Mouse (Mus musculus): ENCODE results near the gene Slain2. TPM values are rescaled to one million over a fixed set of nuclear protein-coding genes. Genes with fewer than 3 reads are reported as not detected.

Slain2 gene
- polyA plus RNA-seq, 1 experiment from 2014 or later = 25.1 TPM

- TF ChIP-seq CTCF (IDR thresholded peaks at IDR 0.05; ENCODE audit: low read depth) = no peak
- Histone ChIP-seq H3K27ac (ENCODE audit: low read depth) (no peak overlapping the region), H3K4me2 (no peak overlapping the region), H3K9me3 (ENCODE audit: low read depth, low read length) (no peaks in the 10 kb centered on the region), H3K9ac (no peak overlapping the region), H3K4me3 (ENCODE audit: low read depth, low read length) (no peak overlapping the region), H3K36me3 (ENCODE audit: insufficient read depth) (no peaks in the 10 kb centered on the region), H3K4me1 (ENCODE audit: insufficient read depth) (peaks cover 4% of the 10 kb centered on the region), H3K27me3 (ENCODE audit: insufficient read depth, low read length) (no peaks in the 10 kb centered on the region)
- no peak for DNase-seq
- no peak for ATAC-seq (ENCODE audit: insufficient read depth)
- WGBS = 61% methylated on average over 4 of the region's 4 CpGs
These were observed 4.7 kb upstream of the Slain2 start for GRCm38 (mm10) chr5:72909363-72909762.

- TF ChIP-seq CTCF (IDR thresholded peaks at IDR 0.05; ENCODE audit: low read depth) = no peak
- WGBS = 80% methylated on average over 1 of the region's 1 CpGs
- peaks cover 4% of the 10 kb centered on the region for H3K4me1 ChIP-seq (ENCODE audit: insufficient read depth)
- no peak overlapping the region for H3K9ac ChIP-seq
- H3K9me3 ChIP-seq (ENCODE audit: low read depth, low read length) = no peaks in the 10 kb centered on the region
- ATAC-seq (ENCODE audit: insufficient read depth) = no peak
- no peak overlapping the region for H3K27ac ChIP-seq (ENCODE audit: low read depth)
- H3K4me2 ChIP-seq = no peak overlapping the region
- no peaks in the 10 kb centered on the region for H3K27me3 ChIP-seq (ENCODE audit: insufficient read depth, low read length)
- no peaks in the 10 kb centered on the region for H3K36me3 ChIP-seq (ENCODE audit: insufficient read depth)
- H3K4me3 ChIP-seq (ENCODE audit: low read depth, low read length) = no peak overlapping the region
- DNase-seq = no peak
These were observed 3.7 kb upstream of the Slain2 start for GRCm38 (mm10) chr5:72910373-72910772.

- no peaks in the 10 kb centered on the region for H3K27me3 ChIP-seq (ENCODE audit: insufficient read depth, low read length)
- ATAC-seq (ENCODE audit: insufficient read depth) (no peak), DNase-seq (no peak)
- no peak overlapping the region for H3K9ac ChIP-seq
- no peak overlapping the region for H3K4me2 ChIP-seq
- peaks cover 12% of the 10 kb centered on the region for H3K4me1 ChIP-seq (ENCODE audit: insufficient read depth)
- no peaks in the 10 kb centered on the region for H3K9me3 ChIP-seq (ENCODE audit: low read depth, low read length)
- TF ChIP-seq CTCF (IDR thresholded peaks at IDR 0.05; ENCODE audit: low read depth) = no peak
- no peak overlapping the region for H3K4me3 ChIP-seq (ENCODE audit: low read depth, low read length)
- H3K27ac ChIP-seq (ENCODE audit: low read depth) = no peak overlapping the region
- 86% methylated on average over 3 of the region's 3 CpGs for WGBS
- H3K36me3 ChIP-seq (ENCODE audit: insufficient read depth) = no peaks in the 10 kb centered on the region
These were observed 2.8 kb upstream of the Slain2 start for GRCm38 (mm10) chr5:72911284-72911683.

GRCm38 (mm10) chr5:72914633-72915561, 793 bp downstream of the Slain2 start:
- Histone ChIP-seq H3K9me3 (ENCODE audit: low read depth, low read length) (no peaks in the 10 kb centered on the region), H3K4me1 (ENCODE audit: insufficient read depth) (peaks cover 20% of the 10 kb centered on the region), H3K27ac (ENCODE audit: low read depth) (peak overlapping the region; percentile 99), H3K9ac (peak overlapping the region; percentile 99), H3K4me2 (peak overlapping the region; percentile 82), H3K36me3 (ENCODE audit: insufficient read depth) (no peaks in the 10 kb centered on the region), H3K27me3 (ENCODE audit: insufficient read depth, low read length) (no peaks in the 10 kb centered on the region), H3K4me3 (ENCODE audit: low read depth, low read length) (peak overlapping the region; percentile 97)
- no peak for TF ChIP-seq CTCF (IDR thresholded peaks at IDR 0.05; ENCODE audit: low read depth)
- WGBS = under 1% methylated on average over 64 of the region's 66 CpGs
- DNase-seq (peak; percentile 61), ATAC-seq (ENCODE audit: insufficient read depth) (peak; percentile 48)

GRCm38 (mm10) chr5:72916048-72916447, 1.9 kb downstream of the Slain2 start:
- WGBS = 15% methylated on average over 4 of the region's 4 CpGs
- H3K4me2 ChIP-seq = peak overlapping the region; percentile 82
- no peak for TF ChIP-seq CTCF (IDR thresholded peaks at IDR 0.05; ENCODE audit: low read depth)
- DNase-seq = peak; percentile 27
- peaks cover 20% of the 10 kb centered on the region for H3K4me1 ChIP-seq (ENCODE audit: insufficient read depth)
- H3K4me3 ChIP-seq (ENCODE audit: low read depth, low read length) = peak overlapping the region; percentile 97
- no peaks in the 10 kb centered on the region for H3K9me3 ChIP-seq (ENCODE audit: low read depth, low read length)
- no peak for ATAC-seq (ENCODE audit: insufficient read depth)
- no peaks in the 10 kb centered on the region for H3K27me3 ChIP-seq (ENCODE audit: insufficient read depth, low read length)
- peak overlapping the region; percentile 47; the same call in 1 of the 2 replicates for H3K27ac ChIP-seq (ENCODE audit: low read depth)
- no peaks in the 10 kb centered on the region for H3K36me3 ChIP-seq (ENCODE audit: insufficient read depth)
- H3K9ac ChIP-seq = peak overlapping the region; percentile 99

- no peak overlapping the region for H3K4me3 ChIP-seq (ENCODE audit: low read depth, low read length)
- no peak for ATAC-seq (ENCODE audit: insufficient read depth)
- 24% methylated on average over 1 of the region's 1 CpGs for WGBS
- H3K4me1 ChIP-seq (ENCODE audit: insufficient read depth) = peaks cover 20% of the 10 kb centered on the region
- no peak for DNase-seq
- H3K27ac ChIP-seq (ENCODE audit: low read depth) = no peak overlapping the region
- no peaks in the 10 kb centered on the region for H3K27me3 ChIP-seq (ENCODE audit: insufficient read depth, low read length)
- peak overlapping the region; percentile 82 for H3K4me2 ChIP-seq
- H3K9ac ChIP-seq = no peak overlapping the region
- H3K36me3 ChIP-seq (ENCODE audit: insufficient read depth) = no peaks in the 10 kb centered on the region
- no peaks in the 10 kb centered on the region for H3K9me3 ChIP-seq (ENCODE audit: low read depth, low read length)
- TF ChIP-seq CTCF (IDR thresholded peaks at IDR 0.05; ENCODE audit: low read depth) = no peak
These were observed 2.7 kb downstream of the Slain2 start for GRCm38 (mm10) chr5:72916851-72917250.

- H3K27me3 ChIP-seq (ENCODE audit: insufficient read depth, low read length) = no peaks in the 10 kb centered on the region
- H3K27ac ChIP-seq (ENCODE audit: low read depth) = no peak overlapping the region
- H3K4me1 ChIP-seq (ENCODE audit: insufficient read depth) = peaks cover 15% of the 10 kb centered on the region
- 90% methylated on average over 4 of the region's 4 CpGs for WGBS
- H3K4me2 ChIP-seq = no peak overlapping the region
- ATAC-seq (ENCODE audit: insufficient read depth) = no peak
- no peak overlapping the region for H3K4me3 ChIP-seq (ENCODE audit: low read depth, low read length)
- no peak overlapping the region for H3K9ac ChIP-seq
- TF ChIP-seq CTCF (IDR thresholded peaks at IDR 0.05; ENCODE audit: low read depth) = no peak
- no peaks in the 10 kb centered on the region for H3K9me3 ChIP-seq (ENCODE audit: low read depth, low read length)
- DNase-seq = no peak
- H3K36me3 ChIP-seq (ENCODE audit: insufficient read depth) = no peaks in the 10 kb centered on the region
These were observed 6.3 kb downstream of the Slain2 start for GRCm38 (mm10) chr5:72920416-72920815.
